Mouse (Mus musculus) C3H10T1/2 (cell line): Measurements from ENCODE around the gene Rab7. TPM values are rescaled to one million over a fixed set of nuclear protein-coding genes. Genes with fewer than 3 reads are reported as not detected.

ENCODE experiments used
- polyA plus RNA-seq, 2 experiments: library from polyadenylated mRNA; unstranded; fragments of >200 nt; fragmentation: generic; extraction: Trizol; gene quantifications; one replicate each; pipeline ENCODE4 v1.2.1; 2012; ENCODE audit warnings: missing spikeins in 2 of 2

Rab7 gene
- 100 to 1,000 TPM in 1 of 2 experiments, 10 to 100 TPM in 1; 36.4 to 171 TPM for polyA plus RNA-seq

GRCm38 (mm10) chr6:88044577-88045405, at the start of gene Rab7:
Gene Rab7, minus strand, starts transcription at chr6:88045270.

GRCm38 (mm10) chr6:88084278-88085151, 39.4 kb upstream of the Rab7 start, which contains the start of gene Rpn1:
Gene Rpn1, plus strand, starts transcription at chr6:88084482.

GRCm38 (mm10) chr6:87981547-87982256, 63.4 kb downstream of the Rab7 start, which contains the start of gene H1fx:
Gene H1fx, minus strand, starts transcription at chr6:87981637.

Other genes with a start within 250 kb of the Rab7 start
- gene Rab43, start 233.1 kb downstream of the Rab7 start, polyA plus RNA-seq: 10 to 100 TPM in 1 of 2 experiments, 1 to 10 TPM in 1; 5.5 to 18.3 TPM
- gene Gm45140, start 209.5 kb downstream of the Rab7 start, polyA plus RNA-seq: 1 to 10 TPM in 1 of 2 experiments, under 1 TPM in 1; 0.55 to 1.0 TPM
- gene Isy1, start 206.5 kb downstream of the Rab7 start, polyA plus RNA-seq: 10 to 100 TPM; 15.6 to 28.6 TPM
- 100 to 1,000 TPM in 1 of 2 experiments, 10 to 100 TPM in 1; 30.0 to 169 TPM for gene Cnbp, start 194.2 kb downstream of the Rab7 start, polyA plus RNA-seq
- 100 to 1,000 TPM in 1 of 2 experiments, 10 to 100 TPM in 1; 46.1 to 126 TPM for gene Copg1, start 157.5 kb downstream of the Rab7 start, polyA plus RNA-seq
- gene Hmces, start 131.3 kb downstream of the Rab7 start, polyA plus RNA-seq: 10 to 100 TPM; 32.9 to 35.6 TPM
- gene H1fx, start 63.6 kb downstream of the Rab7 start, polyA plus RNA-seq: 100 to 1,000 TPM; 213 to 243 TPM
- gene Rpn1, start 39.2 kb upstream of the Rab7 start, polyA plus RNA-seq: 100 to 1,000 TPM in 1 of 2 experiments, 10 to 100 TPM in 1; 65.8 to 114 TPM
- 10 to 100 TPM in 1 of 2 experiments, 1 to 10 TPM in 1; 6.2 to 23.6 TPM for gene Gata2, start 148.6 kb upstream of the Rab7 start, polyA plus RNA-seq
- not detected for gene Dnajb8, start 177.0 kb upstream of the Rab7 start, polyA plus RNA-seq